Mouse (Mus musculus): Measurements from ENCODE around the gene Gfy.

- TF ChIP-seq CTCF (IDR thresholded peaks at IDR 0.05) (no peak), EP300 (IDR thresholded peaks at IDR 0.05) (no peak)
Observed at GRCm38 (mm10) chr7:45163735-45164490, 15.5 kb downstream of the Gfy start, which contains the start of gene Slc17a7.

Measured in lung, postnatal 0 days (tissue).